Mouse (Mus musculus): ENCODE measurements around the gene Gm7697.
"Not testable (repeated sequence)": the region's sequence is repeated elsewhere in the genome, so short reads cannot be mapped to it uniquely, and the experiment has no call there.

GRCm38 (mm10) chr8:69522876-69523275, at the start of gene Gm7697:
- not testable (repeated sequence) for TF ChIP-seq CTCF (conservative IDR thresholded peaks at IDR 0.05 in 1 of 2, IDR thresholded peaks at IDR 0.05 in 1 of 2; ENCODE audit: low read depth in 2 of 2, low read length in 2 of 2); CHD1 (IDR thresholded peaks at IDR 0.05; ENCODE audit: low read depth, low read length)

All from CH12.LX (cell line).